Mouse (Mus musculus) CH12.LX (cell line): ENCODE data around the gene Sh2b1. TPM values are rescaled to one million over a fixed set of nuclear protein-coding genes. Genes with fewer than 3 reads are reported as not detected.
"Not testable (repeated sequence)": the region's sequence is repeated elsewhere in the genome, so short reads cannot be mapped to it uniquely, and the experiment has no call there.

Source experiments
- DNase-seq: peaks from one replicate; pipeline ENCODE4 v3.0.0-alpha.2; 2013; ENCODE audit errors: extremely low read depth
- H3K27ac ChIP-seq: 2 replicates; pipeline ENCODE4 v1.5.1; 2012; ENCODE audit warnings: low read depth, mild to moderate bottlenecking, control low read depth, moderate library complexity; ENCODE audit not compliant: insufficient read depth
- H3K27me3 ChIP-seq: replicated peaks from 2 replicates; pipeline ENCODE3; 2012; ENCODE audit warnings: inconsistent platforms
- H3K36me3 ChIP-seq, 2 experiments: replicated peaks in 1 of 2; 2 replicates each; pipeline versions ENCODE3 to v1.6.1; 2012; ENCODE audit warnings: inconsistent platforms in 1 of 2, low read length in 1 of 2, mild to moderate bottlenecking in 1 of 2, mixed read lengths in 1 of 2, moderate library complexity in 1 of 2; ENCODE audit not compliant: control insufficient read depth in 1 of 2, insufficient read depth in 1 of 2
- H3K4me1 ChIP-seq, 2 experiments: 2 replicates each; pipeline ENCODE4 v1.6.1; 2012; ENCODE audit warnings: inconsistent platforms in 1 of 2, moderate library complexity in 1 of 2; ENCODE audit not compliant: insufficient read depth in 2 of 2, control insufficient read depth in 1 of 2
- H3K4me2 ChIP-seq: 2 replicates; pipeline ENCODE4 v1.6.1; 2012; ENCODE audit warnings: low read depth, mild to moderate bottlenecking, control low read depth; ENCODE audit not compliant: poor library complexity, insufficient read depth, severe bottlenecking
- H3K4me3 ChIP-seq, 3 experiments: fragments of 150-350 bp in 1 of 3; sonication (generic) in 1 of 3; replicated peaks in 1 of 3; 2 replicates each; pipeline versions ENCODE3 to v1.5.1; 2011 to 2012; ENCODE audit warnings: low read depth in 2 of 3, low read length in 2 of 3, mild to moderate bottlenecking in 2 of 3, moderate library complexity in 2 of 3, control low read depth in 1 of 3, improper control_type of control experiment in 1 of 3, inconsistent platforms in 1 of 3, mixed read lengths in 1 of 3; ENCODE audit not compliant: poor library complexity in 1 of 3
- H3K79me2 ChIP-seq: replicated peaks from 2 replicates; pipeline ENCODE4 v1.6.1; 2012; ENCODE audit warnings: mild to moderate bottlenecking, moderate library complexity; ENCODE audit not compliant: control insufficient read depth, poor library complexity, insufficient read depth, severe bottlenecking; ENCODE audit errors: extremely low read depth
- H3K9ac ChIP-seq: 2 replicates; pipeline ENCODE4 v1.6.1; 2012; ENCODE audit warnings: low read depth, mild to moderate bottlenecking, control low read depth, moderate library complexity; ENCODE audit not compliant: insufficient read depth
- H3K9me3 ChIP-seq: replicated peaks from 2 replicates; pipeline ENCODE3; 2012; ENCODE audit warnings: low read length, inconsistent platforms, mixed read lengths
- CHD1 ChIP-seq: IDR thresholded peaks from 2 replicates; pipeline ENCODE4 v1.6.1; 2012; ENCODE audit warnings: low read depth, low read length, improper control_type of control experiment, inconsistent platforms
- E2F4 ChIP-seq: IDR thresholded peaks from 2 replicates; pipeline ENCODE4 v1.6.1; 2011; ENCODE audit warnings: low read depth, low read length, improper control_type of control experiment; ENCODE audit not compliant: insufficient replicate concordance
- ELF1 ChIP-seq: IDR thresholded peaks from 2 replicates; pipeline ENCODE4 v1.6.1; 2014; ENCODE audit warnings: low read depth, mild to moderate bottlenecking, inconsistent platforms, low read length, improper control_type of control experiment
- HCFC1 ChIP-seq: IDR thresholded peaks from 2 replicates; pipeline ENCODE4 v1.6.1; 2012; ENCODE audit warnings: low read depth, mild to moderate bottlenecking, inconsistent platforms, low read length, improper control_type of control experiment
- IRF4 ChIP-seq: IDR thresholded peaks from 2 replicates; pipeline ENCODE4 v1.6.1; 2014; ENCODE audit warnings: low read depth, mild to moderate bottlenecking, inconsistent platforms, low read length, improper control_type of control experiment
- JUN ChIP-seq: IDR thresholded peaks from 2 replicates; pipeline ENCODE4 v1.6.1; 2011; ENCODE audit warnings: low read depth, mild to moderate bottlenecking, low read length, improper control_type of control experiment, moderate library complexity; ENCODE audit not compliant: insufficient read depth
- KAT2A ChIP-seq: IDR thresholded peaks from 2 replicates; pipeline ENCODE4 v1.6.1; 2012; ENCODE audit warnings: low read length, improper control_type of control experiment, inconsistent platforms; ENCODE audit not compliant: insufficient replicate concordance
- MEF2A ChIP-seq: IDR thresholded peaks from 2 replicates; pipeline ENCODE4 v1.6.1; 2014; ENCODE audit warnings: low read depth, mild to moderate bottlenecking, inconsistent platforms, low read length, improper control_type of control experiment, borderline replicate concordance
- MYC ChIP-seq: IDR thresholded peaks from 2 replicates; pipeline ENCODE4 v1.6.1; 2011; ENCODE audit warnings: low read depth, mild to moderate bottlenecking, improper control_type of control experiment, low read length
- SMC3 ChIP-seq: IDR thresholded peaks from 2 replicates; pipeline ENCODE4 v1.6.1; 2011; ENCODE audit warnings: low read depth, low read length, improper control_type of control experiment
- TBP ChIP-seq: conservative IDR thresholded peaks from 2 replicates; pipeline ENCODE4 v1.6.1; 2011; ENCODE audit warnings: low read depth, low read length, improper control_type of control experiment
- TCF12 ChIP-seq: IDR thresholded peaks from 2 replicates; pipeline ENCODE4 v1.6.1; 2014; ENCODE audit warnings: low read depth, mild to moderate bottlenecking, inconsistent platforms, low read length, improper control_type of control experiment
- UBTF ChIP-seq: IDR thresholded peaks from 2 replicates; pipeline ENCODE4 v1.6.1; 2012; ENCODE audit warnings: low read depth, mild to moderate bottlenecking, inconsistent platforms, low read length, improper control_type of control experiment, moderate library complexity
- USF2 ChIP-seq: conservative IDR thresholded peaks from 2 replicates; pipeline ENCODE4 v1.6.1; 2011; ENCODE audit warnings: low read depth, low read length, improper control_type of control experiment
- ZC3H11A ChIP-seq: IDR thresholded peaks from 2 replicates; pipeline ENCODE4 v1.6.1; 2012; ENCODE audit warnings: low read depth, mild to moderate bottlenecking, inconsistent platforms, low read length, improper control_type of control experiment
- ZMIZ1 ChIP-seq: IDR thresholded peaks from 2 replicates; pipeline ENCODE4 v1.6.1; 2012; ENCODE audit warnings: low read depth, mild to moderate bottlenecking, inconsistent platforms, low read length, improper control_type of control experiment
- dilution Hi-C: fragments of 300-500 bp; cut with MboI; formaldehyde crosslinking; loops from 2 replicates; pipeline ENCODE4 v1.14.3; 2020; ENCODE audit warnings: low sequenced_read_pairs; ENCODE audit not compliant: extremely low pct_unique_long_range_greater_than_20kb, extremely low pct_ligation_motif_present
- in situ Hi-C: fragments of 300-500 bp; cut with MboI; formaldehyde crosslinking; loops from 3 replicates; pipeline ENCODE4 v1.14.3; 2019; ENCODE audit warnings: low sequenced_read_pairs, low pct_ligation_motif_present, low pct_unique_long_range_greater_than_20kb, mixed read lengths
- polyA plus RNA-seq: library from polyadenylated mRNA; unstranded; fragments of >175 nt; gene quantifications from 2 replicates; pipeline ENCODE4 v1.2.1, GENCODE M21; 2012; ENCODE audit warnings: low read depth; ENCODE audit not compliant: insufficient read length
- total RNA-seq, 2 experiments: library from RNA; depleted of rRNA; stranded (reverse); fragments of 300-350 nt in 1 of 2; fragments of >200 nt in 1 of 2; gene quantifications; 2 replicates each; pipeline ENCODE4 v1.2.3; 2012 to 2014

Gene Sh2b1
- total and polyA plus RNA-seq, 3 experiments, result 5.2 to 31.3 (median 13.4) TPM

GRCm38 (mm10) chr7:126491973-126492372, 16.7 kb upstream of the Sh2b1 start:
- H3K9ac ChIP-seq, result no peak overlapping the region
- H3K4me3 ChIP-seq, result no peak overlapping the region
- no peak for DNase-seq
- TF ChIP-seq IRF4 (no peak), SMC3 (no peak), USF2 (no peak), MYC (no peak), HCFC1 (no peak), JUN (no peak), CHD1 (no peak), ZC3H11A (no peak), MEF2A (no peak), TBP (no peak), KAT2A (no peak), TCF12 (no peak), UBTF (no peak), ELF1 (no peak)
- TF ChIP-seq, all 38 proteins: peak for 0
- in situ Hi-C loops (no loop called here), dilution Hi-C loops (no loop called here)
- Histone ChIP-seq H3K36me3 (peaks cover 70 to 82% of the 10 kb centered on the region in 2 experiments), H3K27me3 (no peaks in the 10 kb centered on the region), H3K27ac (no peak overlapping the region), H3K79me2 (peaks cover 18% of the 10 kb centered on the region), H3K4me1 (peaks cover 5 to 53% of the 10 kb centered on the region in 2 experiments), H3K9me3 (no peaks in the 10 kb centered on the region), H3K4me2 (no peak overlapping the region)

- DNase-seq, result no peak
- H3K4me1 ChIP-seq, result peaks cover 5 to 50% of the 10 kb centered on the region in 2 experiments
- H3K27ac ChIP-seq, result no peak overlapping the region
- no peak overlapping the region for H3K4me3 ChIP-seq
- dilution Hi-C loops, result no loop called here
- in situ Hi-C loops, result no loop called here
- H3K36me3 ChIP-seq, result peaks cover 65 to 72% of the 10 kb centered on the region in 2 experiments
- TF ChIP-seq IRF4, result no peak
- no peak for TF ChIP-seq E2F4
- no peak for TF ChIP-seq SMC3
- TF ChIP-seq ZC3H11A, result no peak
- no peak for TF ChIP-seq ZMIZ1
- no peak for TF ChIP-seq CHD1
- TF ChIP-seq TCF12, result no peak
- H3K4me2 ChIP-seq, result no peak overlapping the region
- peaks cover 15% of the 10 kb centered on the region for H3K79me2 ChIP-seq
- H3K9me3 ChIP-seq, result no peaks in the 10 kb centered on the region
- no peak overlapping the region for H3K9ac ChIP-seq
- H3K27me3 ChIP-seq, result no peaks in the 10 kb centered on the region
These were observed 15.8 kb upstream of the Sh2b1 start for GRCm38 (mm10) chr7:126491005-126491404.

- in situ Hi-C loops, H3K9me3 ChIP-seq, DNase-seq, dilution Hi-C loops, H3K27me3 ChIP-seq: not testable (repeated sequence)
- Histone ChIP-seq H3K79me2 (peaks cover 15% of the 10 kb centered on the region; the same call in 1 of the 2 replicates), H3K4me2 (peak overlapping the region; percentile 41), H3K4me3 (peak overlapping the region; percentile 87 to 94 (median 91)), H3K27ac (peak overlapping the region; percentile 59; the same call in 1 of the 2 replicates), H3K9ac (peak overlapping the region; percentile 72), H3K4me1 (peaks cover 5 to 31% of the 10 kb centered on the region in 2 experiments; a peak in 3 of 4 replicates), H3K36me3 (peaks cover 34 to 40% of the 10 kb centered on the region in 2 experiments)
These were observed 12.6 kb upstream of the Sh2b1 start for GRCm38 (mm10) chr7:126487617-126488385.
